Mouse (Mus musculus) heart, embryonic 11.5 days (tissue): ENCODE data around the gene Adpgk. TPM values are rescaled to one million over a fixed set of nuclear protein-coding genes. Genes with fewer than 3 reads are reported as not detected.

ENCODE experiments used
- ATAC-seq: fragments of 200-750 bp; cut with Nextera tagmentation; replicated peaks from 2 replicates; pipeline ENCODE4 v1.8.0; 2017; ENCODE audit warnings: moderate library complexity; ENCODE audit not compliant: insufficient number of reproducible peaks, low FRiP score, low TSS enrichment
- H3K27ac ChIP-seq: fragments of 300-500 bp; sonication (generic); 2 replicates; pipeline ENCODE4 v1.5.1; 2014; ENCODE audit warnings: mild to moderate bottlenecking, low read depth, low read length
- H3K27me3 ChIP-seq: fragments of 300-500 bp; sonication (generic); 2 replicates; pipeline ENCODE4 v1.6.1; 2014; ENCODE audit warnings: mild to moderate bottlenecking, low read length, mixed read lengths; ENCODE audit not compliant: control insufficient read depth, insufficient read depth
- H3K36me3 ChIP-seq: fragments of 300-500 bp; sonication (generic); 2 replicates; pipeline ENCODE4 v1.6.1; 2014; ENCODE audit warnings: mild to moderate bottlenecking, low read length, moderate library complexity, mixed read lengths; ENCODE audit not compliant: control insufficient read depth, insufficient read depth
- H3K4me1 ChIP-seq: fragments of 300-500 bp; sonication (generic); 2 replicates; pipeline ENCODE4 v1.6.1; 2014; ENCODE audit warnings: low read length; ENCODE audit not compliant: control insufficient read depth, insufficient read depth
- H3K4me2 ChIP-seq: fragments of 300-500 bp; sonication (generic); 2 replicates; pipeline ENCODE4 v1.6.1; 2014; ENCODE audit warnings: mild to moderate bottlenecking, moderate library complexity
- H3K4me3 ChIP-seq: fragments of 300-500 bp; sonication (generic); 2 replicates; pipeline ENCODE4 v1.5.1; 2014; ENCODE audit warnings: low read depth, low read length
- H3K9ac ChIP-seq: fragments of 300-500 bp; sonication (generic); 2 replicates; pipeline ENCODE4 v1.6.1; 2014; ENCODE audit warnings: mild to moderate bottlenecking, low read depth, low read length, moderate library complexity
- H3K9me3 ChIP-seq: fragments of 300-500 bp; sonication (generic); replicated peaks from 2 replicates; pipeline ENCODE4 v1.6.1; 2016; ENCODE audit warnings: low read length; ENCODE audit not compliant: control insufficient read depth
- WGBS: fragments of 180-500 bp; shearing (Covaris S2); extraction: QIAGEN DNeasy Blood & Tissue Kit; methylation state at CpG from one replicate; pipeline ENCODE4 v1.1.7; 2014; ENCODE audit not compliant: insufficient replicate concordance; 5-methylcytosine and 5-hydroxymethylcytosine counted together
- polyA plus RNA-seq: library from polyadenylated mRNA; unstranded; fragments of >200 nt; fragmentation: Nextera tagmentation; extraction: Ambion mirVana; gene quantifications from 2 replicates; pipeline ENCODE4 v1.2.1, GENCODE M21; 2014

Gene Adpgk
- polyA plus RNA-seq, 1 experiment from 2014 or later: 29.5 TPM

GRCm38 (mm10) chr9:59269728-59270127 lies 21.6 kb upstream of the Adpgk start:
- Histone ChIP-seq H3K4me3 (no peak overlapping the region), H3K27me3 (no peaks in the 10 kb centered on the region), H3K36me3 (no peaks in the 10 kb centered on the region), H3K9me3 (no peaks in the 10 kb centered on the region), H3K9ac (no peak overlapping the region), H3K27ac (no peak overlapping the region), H3K4me1 (0 out of 2 replicates have a peak, but pooled peaks cover 6% of the 10 kb centered on the region), H3K4me2 (no peak overlapping the region)
- peak; percentile 39; the same call in 1 of the 2 replicates for ATAC-seq
- WGBS: 10% methylated on average over 5 of the region's 5 CpGs

GRCm38 (mm10) chr9:59271081-59271480 lies 20.3 kb upstream of the Adpgk start:
- Histone ChIP-seq H3K4me1 (0 out of 2 replicates have a peak, but pooled peaks cover 6% of the 10 kb centered on the region), H3K9me3 (no peaks in the 10 kb centered on the region), H3K9ac (no peak overlapping the region), H3K4me3 (no peak overlapping the region), H3K36me3 (no peaks in the 10 kb centered on the region), H3K27me3 (no peaks in the 10 kb centered on the region), H3K27ac (no peak overlapping the region), H3K4me2 (no peak overlapping the region)
- ATAC-seq: no peak
- WGBS: 34% methylated on average over 4 of the region's 4 CpGs

- Histone ChIP-seq H3K4me3 (no peak overlapping the region), H3K9ac (no peak overlapping the region; the same call in 1 of the 2 replicates), H3K9me3 (no peaks in the 10 kb centered on the region), H3K27ac (no peak overlapping the region), H3K36me3 (no peaks in the 10 kb centered on the region), H3K27me3 (no peaks in the 10 kb centered on the region), H3K4me1 (0 out of 2 replicates have a peak, but pooled peaks cover 6% of the 10 kb centered on the region), H3K4me2 (no peak overlapping the region)
- 23% methylated on average over 6 of the region's 6 CpGs for WGBS
- no peak; the same call in 1 of the 2 replicates for ATAC-seq
Observed at GRCm38 (mm10) chr9:59271711-59272110, 19.6 kb upstream of the Adpgk start.

GRCm38 (mm10) chr9:59273199-59273598 lies 18.2 kb upstream of the Adpgk start:
- no peak for ATAC-seq

GRCm38 (mm10) chr9:59274846-59275455 lies 16.4 kb upstream of the Adpgk start:
- H3K36me3 ChIP-seq: no peaks in the 10 kb centered on the region
- 0 out of 2 replicates have a peak, but pooled peaks cover 6% of the 10 kb centered on the region for H3K4me1 ChIP-seq
- H3K9ac ChIP-seq: no peak overlapping the region
- H3K4me3 ChIP-seq: no peak overlapping the region
- no peak overlapping the region for H3K4me2 ChIP-seq
- no peaks in the 10 kb centered on the region for H3K9me3 ChIP-seq
- H3K27ac ChIP-seq: no peak overlapping the region
- no peak for ATAC-seq
- H3K27me3 ChIP-seq: no peaks in the 10 kb centered on the region
- 77% methylated on average over 19 of the region's 19 CpGs for WGBS

More at GRCm38 (mm10) chr9:59273199-59273598, 18.2 kb upstream of the Adpgk start:
- Histone ChIP-seq H3K4me2 (no peak overlapping the region), H3K36me3 (no peaks in the 10 kb centered on the region), H3K9me3 (no peaks in the 10 kb centered on the region), H3K4me3 (no peak overlapping the region), H3K27me3 (no peaks in the 10 kb centered on the region), H3K27ac (no peak overlapping the region), H3K9ac (no peak overlapping the region), H3K4me1 (0 out of 2 replicates have a peak, but pooled peaks cover 6% of the 10 kb centered on the region)

- Histone ChIP-seq H3K36me3 (no peaks in the 10 kb centered on the region), H3K4me2 (no peak overlapping the region), H3K9ac (no peak overlapping the region), H3K27me3 (no peaks in the 10 kb centered on the region), H3K27ac (no peak overlapping the region), H3K4me1 (peaks cover 2% of the 10 kb centered on the region; the same call in 1 of the 2 replicates), H3K4me3 (no peak overlapping the region), H3K9me3 (no peaks in the 10 kb centered on the region)
- ATAC-seq: no peak
- WGBS: 80% methylated on average over 2 of the region's 2 CpGs
Observed at GRCm38 (mm10) chr9:59278199-59278598, 13.2 kb upstream of the Adpgk start.

GRCm38 (mm10) chr9:59278694-59279093 lies 12.7 kb upstream of the Adpgk start:
- H3K9me3 ChIP-seq: no peaks in the 10 kb centered on the region
- no peak overlapping the region for H3K4me2 ChIP-seq
- no peaks in the 10 kb centered on the region for H3K27me3 ChIP-seq
- no peak overlapping the region for H3K27ac ChIP-seq
- H3K4me3 ChIP-seq: no peak overlapping the region
- WGBS: 69% methylated on average over 5 of the region's 5 CpGs
- no peak for ATAC-seq
- H3K9ac ChIP-seq: no peak overlapping the region
- peaks cover 2% of the 10 kb centered on the region; the same call in 1 of the 2 replicates for H3K4me1 ChIP-seq
- no peaks in the 10 kb centered on the region for H3K36me3 ChIP-seq

- H3K36me3 ChIP-seq: no peaks in the 10 kb centered on the region
- ATAC-seq: no peak
- no peak overlapping the region for H3K27ac ChIP-seq
- no peaks in the 10 kb centered on the region for H3K27me3 ChIP-seq
- no peak overlapping the region for H3K4me3 ChIP-seq
- no peaks in the 10 kb centered on the region for H3K9me3 ChIP-seq
- peaks cover 2% of the 10 kb centered on the region; the same call in 1 of the 2 replicates for H3K4me1 ChIP-seq
- 91% methylated on average over 5 of the region's 5 CpGs for WGBS
- H3K9ac ChIP-seq: no peak overlapping the region
- no peak overlapping the region for H3K4me2 ChIP-seq
Observed at GRCm38 (mm10) chr9:59280888-59281287, 10.5 kb upstream of the Adpgk start.
